Mouse (Mus musculus): ENCODE results near the gene Chadl.

DNA sequence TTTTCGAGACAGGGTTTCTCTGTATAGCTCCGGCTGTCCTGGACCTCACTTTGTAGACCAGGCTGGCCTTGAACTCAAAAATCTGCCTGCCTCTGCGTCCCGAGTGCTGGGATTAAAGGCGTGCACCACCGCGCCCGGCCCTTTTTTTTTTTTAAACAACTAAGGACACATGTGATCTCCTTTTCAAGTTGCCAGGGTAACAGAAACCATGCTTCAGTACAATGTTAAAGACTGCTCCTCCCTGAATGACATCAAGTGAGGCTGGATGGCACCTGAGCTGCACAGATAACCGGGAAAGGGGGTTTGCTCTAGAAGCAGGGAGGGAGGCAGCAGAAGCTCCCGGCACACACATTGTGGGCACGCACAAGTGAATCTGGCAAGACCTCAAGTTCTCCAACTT, 11.9 kb upstream of the Chadl start:
- TF ChIP-seq CTCF (IDR thresholded peaks at IDR 0.05; ENCODE audit: low read depth): no peak
- TF ChIP-seq EP300 (optimal IDR thresholded peaks at IDR 0.05): no peak
